Mouse (Mus musculus): ENCODE measurements around the gene Sh3bgrl2.

- TF ChIP-seq CTCF (IDR thresholded peaks at IDR 0.05) (peak; percentile 80), EP300 (IDR thresholded peaks at IDR 0.05; ENCODE audit: insufficient read depth, low read depth, low read length) (peak; percentile 57; the same call in 1 of the 2 replicates), POLR2A (IDR thresholded peaks at IDR 0.05; ENCODE audit: insufficient read depth, low read depth, low read length) (no peak)
These were observed 28.5 kb downstream of the Sh3bgrl2 start for GRCm38 (mm10) chr9:83576689-83577057.

All from heart, adult 2 months (tissue).